ENCODE assay signal across 10 mouse cellular contexts in the genomic region with DNA sequence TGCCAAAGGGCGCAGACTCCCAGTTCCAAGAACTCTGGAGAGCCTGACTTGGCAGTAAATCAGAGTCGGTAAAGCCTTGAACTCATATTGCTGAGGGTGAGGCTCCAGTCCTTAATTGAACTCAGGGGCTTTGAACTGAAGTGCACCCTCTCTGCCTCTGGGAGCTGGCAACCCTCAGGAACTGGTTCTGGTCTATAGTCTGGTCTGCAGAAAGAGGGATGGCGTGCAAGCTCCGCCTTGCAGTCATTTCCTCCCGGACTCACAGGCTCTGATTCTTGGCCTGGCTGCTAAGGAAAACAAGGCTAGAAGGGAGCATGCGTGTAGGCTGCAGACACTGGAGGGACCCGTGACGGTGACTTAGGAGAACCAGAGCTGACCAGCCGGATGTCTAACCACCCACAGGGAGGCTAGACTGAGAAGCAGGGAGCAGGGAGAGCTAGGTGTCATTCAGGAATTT. TPM values are rescaled to one million over a fixed set of nuclear protein-coding genes. Genes with fewer than 3 reads are reported as not detected.
DNase-seq lines count a peak whose midpoint lies in the region; ATAC-seq and TF ChIP-seq lines count a peak whose summit lies in the region.
"Had no signal": no experiment of that assay in that cellular context is flagged by ENCODE, and none has a peak within 500 bp of the region (broad histone marks: within the 10 kb centered on the region; RNA-seq: fewer than 3 reads in every experiment).

No protein-coding gene starts in this region.

- ATAC-seq in lung, embryonic 14.5 days (ENCODE audit: insufficient read depth): peak; percentile 57; the same call in 1 of the 2 replicates
- peak; percentile 45; the same call in 1 of the 2 replicates for ATAC-seq in kidney, embryonic 15.5 days (replicated peaks; ENCODE audit: low FRiP score)
- ATAC-seq in erythroid progenitor cell, adult 5-6 weeks (replicated peaks; ENCODE audit: low FRiP score, poor library complexity, severe bottlenecking): no peak

- H3K9me3 ChIP-seq in lung, embryonic 14.5 days (ENCODE audit: low read depth, low read length): no peaks in the 10 kb centered on the region
- no peaks in the 10 kb centered on the region; the same call in 1 of the 2 replicates for H3K9me3 ChIP-seq in kidney, embryonic 15.5 days (replicated peaks)
- H3K9me3 ChIP-seq: forebrain, embryonic 12.5 days; G1E had no signal

- TF ChIP-seq POLR2A in lung, adult 2 months (IDR thresholded peaks at IDR 0.05; ENCODE audit: borderline replicate concordance, extremely low read depth, low read depth, low read length): no peak

- no peak overlapping the region for H3K4me2 ChIP-seq in lung, embryonic 14.5 days
- no peak overlapping the region for H3K4me2 ChIP-seq in kidney, embryonic 15.5 days
- H3K4me2 ChIP-seq: forebrain, embryonic 12.5 days had no signal

- no peak for TF ChIP-seq CTCF in lung, embryonic 14.5 days (IDR thresholded peaks at IDR 0.05; ENCODE audit: low read depth)
- no peak for TF ChIP-seq CTCF in lung, adult 2 months (IDR thresholded peaks at IDR 0.05; ENCODE audit: insufficient read depth, low read length)

- DNase-seq in lung, embryonic 14.5 days: peak; percentile 67
- DNase-seq in lung, adult 2 months: no peak
- peak; percentile 41 for DNase-seq in fibroblast of lung, adult 2 months (ENCODE audit: low read depth)
- peak; percentile 44 to 72 for DNase-seq in lung, postnatal 4 days
- no peak for DNase-seq in B cell, adult 2 months
- no peak for DNase-seq in thymus, postnatal 4 days

- 0 out of 2 replicates have a peak, but pooled peaks cover 3% of the 10 kb centered on the region for H3K4me1 ChIP-seq in lung, embryonic 14.5 days (ENCODE audit: insufficient read depth)
- peaks cover 8% of the 10 kb centered on the region for H3K4me1 ChIP-seq in lung, adult 2 months (ENCODE audit: control insufficient read depth, insufficient read depth, low read length)
- peaks cover 33% of the 10 kb centered on the region for H3K4me1 ChIP-seq in kidney, embryonic 15.5 days
- H3K4me1 ChIP-seq: forebrain, embryonic 12.5 days had no signal

- no peak overlapping the region for H3K4me3 ChIP-seq in lung, embryonic 14.5 days (ENCODE audit: low read depth, low read length)
- no peak overlapping the region for H3K4me3 ChIP-seq in lung, adult 2 months (replicated peaks; ENCODE audit: extremely low read depth, low read depth, low read length)
- H3K4me3 ChIP-seq in kidney, embryonic 15.5 days (replicated peaks): no peak overlapping the region
- H3K4me3 ChIP-seq: forebrain, embryonic 12.5 days had no signal

- H3K9ac ChIP-seq in lung, embryonic 14.5 days: no peak overlapping the region
- H3K9ac ChIP-seq in kidney, embryonic 15.5 days: no peak overlapping the region
- H3K9ac ChIP-seq: forebrain, embryonic 12.5 days had no signal

- WGBS in lung, embryonic 14.5 days: 33% methylated on average over 9 of the region's 9 CpGs
- 39% methylated on average over 9 of the region's 9 CpGs for WGBS in lung, adult 2 months
- 16% methylated on average over 9 of the region's 9 CpGs for WGBS in kidney, embryonic 15.5 days

- no peak overlapping the region for H3K27ac ChIP-seq in lung, embryonic 14.5 days (ENCODE audit: low read depth)
- peak overlapping the region; percentile 49; the same call in 1 of the 2 replicates for H3K27ac ChIP-seq in kidney, embryonic 15.5 days
- H3K27ac ChIP-seq: forebrain, embryonic 12.5 days had no signal

- no peaks in the 10 kb centered on the region for H3K36me3 ChIP-seq in lung, embryonic 14.5 days (ENCODE audit: insufficient read depth)
- no peaks in the 10 kb centered on the region for H3K36me3 ChIP-seq in kidney, embryonic 15.5 days
- H3K36me3 ChIP-seq: forebrain, embryonic 12.5 days; G1E had no signal

- H3K27me3 ChIP-seq in lung, embryonic 14.5 days (ENCODE audit: insufficient read depth, low read length): no peaks in the 10 kb centered on the region
- no peaks in the 10 kb centered on the region for H3K27me3 ChIP-seq in kidney, embryonic 15.5 days

RNA-seq across cellular contexts. Expression of a gene that starts 22.2 kb away (rescaled TPM):
- polyA plus RNA-seq in lung, embryonic 14.5 days (2014; fragmentation: Nextera tagmentation; extraction: Ambion mirVana): 12.7 and 13.5 TPM in 2 replicates
- 9.9 and 11.9 TPM in 2 replicates for polyA plus RNA-seq in lung, adult 2 months (2012; rRNA removed)
- 11.1 and 12.3 TPM in 2 replicates for polyA plus RNA-seq in kidney, embryonic 15.5 days (2015; fragmentation: Nextera tagmentation; extraction: Ambion mirVana)
- total RNA-seq in erythroid progenitor cell, adult 5-6 weeks (2015; ENCODE audit: low replicate concordance): 0.42 and 1.4 TPM in 2 replicates
- not detected in 2 replicates for total RNA-seq in erythroid progenitor cell, adult 5-6 weeks (2017; ENCODE audit: low replicate concordance)

Comparison
In these comparisons a context has a peak if more than half of its experiments do, and no peak if none do; other contexts are left out.
1. DNase-seq: peak in lung, embryonic 14.5 days (single experiment), fibroblast of lung, adult 2 months (single experiment) and lung, postnatal 4 days (2 of 2); none in lung, adult 2 months (single experiment), B cell, adult 2 months (0 of 2) and thymus, postnatal 4 days (single experiment).